Mouse (Mus musculus) kidney, adult 2 months (tissue): ENCODE data around the gene Pced1b. TPM values are rescaled to one million over a fixed set of nuclear protein-coding genes. Genes with fewer than 3 reads are reported as not detected.

Experiments used
- DNase-seq: peaks from one replicate; pipeline ENCODE4 v3.0.0; 2021
- H3K27ac ChIP-seq: fragments of 200-500 bp; 2 replicates; pipeline ENCODE4 v1.5.1; 2012; ENCODE audit warnings: low read depth, low read length, control low read depth, inconsistent platforms; ENCODE audit not compliant: insufficient read depth
- H3K27me3 ChIP-seq: fragments of 200-500 bp; replicated peaks from 2 replicates; pipeline ENCODE4 v1.6.1; 2012; ENCODE audit warnings: mild to moderate bottlenecking, moderate library complexity, low read length, inconsistent platforms; ENCODE audit not compliant: control insufficient read depth, insufficient read depth
- H3K36me3 ChIP-seq: fragments of 200-500 bp; 2 replicates; pipeline ENCODE4 v1.6.1; 2012; ENCODE audit warnings: mild to moderate bottlenecking, moderate library complexity, low read length, inconsistent platforms; ENCODE audit not compliant: control insufficient read depth, insufficient read depth
- H3K4me1 ChIP-seq: fragments of 200-500 bp; 2 replicates; pipeline ENCODE4 v1.6.1; 2011; ENCODE audit warnings: low read length; ENCODE audit not compliant: control insufficient read depth, insufficient read depth
- H3K4me3 ChIP-seq: fragments of 200-500 bp; 2 replicates; pipeline ENCODE4 v1.5.1; 2011; ENCODE audit warnings: mild to moderate bottlenecking, low read depth, low read length, control low read depth; ENCODE audit not compliant: insufficient read depth
- CTCF ChIP-seq: fragments of 200-500 bp; conservative IDR thresholded peaks from 2 replicates; pipeline ENCODE4 v1.5.1; 2011; ENCODE audit warnings: low read depth, mild to moderate bottlenecking, control low read depth, low read length, moderate library complexity, mixed read lengths; ENCODE audit not compliant: insufficient read depth, insufficient read length
- POLR2A ChIP-seq: fragments of 200-500 bp; IDR thresholded peaks from one replicate; pipeline ENCODE4 v1.6.1; 2011; ENCODE audit warnings: low read depth, low read length, control low read depth
- WGBS: fragments of 180-500 bp; shearing (Covaris S2); methylation state at CpG from one replicate; pipeline ENCODE4 v1.1.7; 2018; 5-methylcytosine and 5-hydroxymethylcytosine counted together
- polyA plus RNA-seq: library from polyadenylated mRNA; depleted of rRNA; stranded (reverse); fragments of >200 nt; gene quantifications from 2 replicates; pipeline ENCODE4 v1.2.3, GENCODE M21; 2012

The Pced1b gene
- polyA plus RNA-seq, 1 experiment = 8.2 TPM

DNA sequence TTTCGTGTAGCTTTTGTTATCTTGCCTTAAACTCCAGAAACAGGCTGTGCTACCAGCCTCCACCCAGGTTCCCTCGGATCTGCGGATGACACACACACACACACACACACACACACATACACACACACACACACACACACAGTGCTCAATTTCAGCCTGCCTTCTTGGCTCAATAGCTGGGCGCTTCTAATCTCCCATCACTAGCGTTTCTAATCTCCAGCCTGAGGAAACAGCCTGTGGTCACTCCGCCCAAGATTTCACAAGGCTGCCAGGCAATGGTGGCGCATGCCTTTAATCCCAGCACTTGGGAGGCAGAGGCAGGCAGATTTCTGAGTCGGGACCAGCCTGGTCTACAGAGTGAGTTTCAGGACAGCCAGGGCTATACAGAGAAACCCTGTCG lies 98.2 kb downstream of the Pced1b start:
- no peaks in the 10 kb centered on the region for H3K27me3 ChIP-seq
- H3K36me3 ChIP-seq = no peaks in the 10 kb centered on the region
- no peak overlapping the region for H3K27ac ChIP-seq
- WGBS = 94% methylated on average over 9 of the region's 9 CpGs
- no peaks in the 10 kb centered on the region for H3K4me1 ChIP-seq
- TF ChIP-seq CTCF = no peak
- TF ChIP-seq POLR2A = no peak
- no peak for DNase-seq
- no peak overlapping the region for H3K4me3 ChIP-seq

DNA sequence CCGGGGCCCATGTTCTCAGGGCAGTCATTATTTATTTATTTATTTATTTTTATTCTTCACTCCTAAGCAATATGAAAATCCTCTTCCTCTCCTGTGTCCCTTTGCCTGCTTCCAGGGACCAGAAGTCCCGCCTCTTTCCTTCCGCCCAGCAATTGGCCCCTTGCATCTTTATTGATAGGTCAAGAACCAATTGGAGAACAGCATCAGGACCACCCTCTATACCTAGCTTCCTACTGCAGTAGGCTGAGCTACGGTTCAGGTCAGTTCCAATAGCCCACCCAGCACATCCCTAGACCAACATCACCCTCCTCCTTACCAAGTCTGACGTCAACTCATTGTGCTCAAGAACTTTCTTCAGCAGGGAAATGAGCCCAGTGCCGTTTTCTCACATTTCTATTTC lies 99.0 kb downstream of the Pced1b start:
- 91% methylated on average over 6 of the region's 6 CpGs for WGBS
- Histone ChIP-seq H3K4me1 (peaks cover 6% of the 10 kb centered on the region; the same call in 1 of the 2 replicates), H3K36me3 (no peaks in the 10 kb centered on the region), H3K4me3 (no peak overlapping the region), H3K27ac (no peak overlapping the region), H3K27me3 (no peaks in the 10 kb centered on the region)
- TF ChIP-seq CTCF = no peak
- TF ChIP-seq POLR2A = no peak
- DNase-seq = no peak

DNA sequence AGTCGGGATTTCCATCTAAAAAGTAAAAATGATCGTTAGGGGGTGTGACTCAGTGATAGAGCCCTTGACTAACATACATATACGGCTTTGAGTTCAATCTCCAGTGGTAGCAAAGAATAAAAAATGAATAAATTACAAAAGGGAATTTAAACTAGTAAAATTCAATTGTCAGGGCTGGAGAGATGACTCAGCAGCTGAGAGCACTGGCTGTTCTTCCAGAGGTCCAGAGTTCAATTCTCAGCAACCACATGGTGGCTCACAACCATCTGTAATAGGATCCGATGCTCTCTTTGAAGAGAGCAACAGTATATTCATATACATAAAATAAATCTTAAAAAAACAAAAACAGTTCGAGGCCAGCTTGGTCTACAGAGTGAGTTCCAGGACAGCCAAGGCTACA lies 99.5 kb downstream of the Pced1b start:
- Histone ChIP-seq H3K27ac (no peak overlapping the region), H3K4me1 (peaks cover 6% of the 10 kb centered on the region; the same call in 1 of the 2 replicates), H3K36me3 (no peaks in the 10 kb centered on the region), H3K27me3 (no peaks in the 10 kb centered on the region), H3K4me3 (no peak overlapping the region)
- 76% methylated on average over 5 of the region's 5 CpGs for WGBS
- DNase-seq = peak; percentile 47
- TF ChIP-seq POLR2A (no peak), CTCF (no peak)

DNA sequence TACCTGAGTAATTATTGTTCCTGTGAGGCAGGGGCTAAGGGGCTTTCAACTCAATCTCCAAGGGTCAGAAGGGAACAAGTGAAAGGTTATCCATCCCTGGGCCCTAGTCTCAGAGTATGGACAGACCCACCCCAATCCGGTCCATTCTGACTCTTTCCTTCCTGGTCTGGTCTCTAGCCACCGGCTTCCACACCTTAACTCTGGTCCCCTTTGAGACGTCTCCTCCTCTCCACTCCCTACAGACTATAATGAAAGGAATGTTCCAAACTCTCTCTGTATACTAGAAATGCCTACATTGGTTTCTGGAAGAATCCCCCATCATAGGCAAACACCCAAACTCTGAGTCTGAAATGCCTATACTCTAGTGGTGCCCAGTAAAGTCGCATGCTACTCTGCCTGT lies 100.0 kb downstream of the Pced1b start:
- Histone ChIP-seq H3K4me1 (peaks cover 8% of the 10 kb centered on the region; the same call in 1 of the 2 replicates), H3K4me3 (no peak overlapping the region), H3K36me3 (no peaks in the 10 kb centered on the region), H3K27me3 (no peaks in the 10 kb centered on the region), H3K27ac (no peak overlapping the region)
- DNase-seq = no peak
- WGBS = 93% methylated on average over 4 of the region's 4 CpGs
- TF ChIP-seq CTCF = no peak
- TF ChIP-seq POLR2A = no peak

DNA sequence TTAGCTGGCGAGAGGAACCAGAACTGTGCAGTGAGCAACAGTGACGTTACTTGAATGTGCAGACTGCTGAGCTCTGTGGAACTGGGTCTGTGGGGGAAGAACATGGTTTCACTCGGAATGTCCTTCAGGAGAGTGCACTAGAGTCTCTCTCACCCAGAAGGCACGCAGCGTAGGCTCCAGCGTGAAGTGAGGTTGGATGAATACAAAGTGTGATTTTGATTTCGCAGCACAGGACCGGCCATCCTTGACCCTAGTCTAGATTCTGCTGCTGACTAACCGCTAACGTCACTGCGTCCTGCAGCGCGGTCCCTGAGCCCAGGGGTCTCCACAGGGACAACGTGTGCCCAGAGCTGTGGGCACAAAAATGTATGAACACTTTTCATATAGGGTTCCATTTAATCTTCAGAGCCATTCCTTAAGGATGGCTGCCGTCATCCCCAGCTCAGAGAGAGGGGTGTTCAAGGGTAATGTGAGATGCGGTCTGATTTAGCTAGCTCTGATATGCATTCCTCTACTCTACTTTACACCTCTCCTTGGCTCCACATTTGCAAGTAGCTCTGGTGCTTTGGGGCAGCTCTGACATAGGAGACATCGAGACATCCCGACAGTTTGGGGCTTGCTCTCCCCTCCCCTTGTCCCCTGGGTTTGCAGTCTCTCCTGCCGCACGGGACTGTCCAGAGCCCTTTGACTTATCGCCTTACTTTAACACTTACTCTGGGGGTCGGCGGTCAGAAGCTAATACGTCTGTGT lies 101.8 kb downstream of the Pced1b start:
- TF ChIP-seq CTCF (no peak), POLR2A (no peak)
- no peaks in the 10 kb centered on the region for H3K27me3 ChIP-seq
- H3K36me3 ChIP-seq = no peaks in the 10 kb centered on the region
- H3K4me1 ChIP-seq = peaks cover 8% of the 10 kb centered on the region; the same call in 1 of the 2 replicates
- no peak overlapping the region for H3K27ac ChIP-seq
- no peak for DNase-seq
- H3K4me3 ChIP-seq = no peak overlapping the region
- 77% methylated on average over 24 of the region's 24 CpGs for WGBS

DNA sequence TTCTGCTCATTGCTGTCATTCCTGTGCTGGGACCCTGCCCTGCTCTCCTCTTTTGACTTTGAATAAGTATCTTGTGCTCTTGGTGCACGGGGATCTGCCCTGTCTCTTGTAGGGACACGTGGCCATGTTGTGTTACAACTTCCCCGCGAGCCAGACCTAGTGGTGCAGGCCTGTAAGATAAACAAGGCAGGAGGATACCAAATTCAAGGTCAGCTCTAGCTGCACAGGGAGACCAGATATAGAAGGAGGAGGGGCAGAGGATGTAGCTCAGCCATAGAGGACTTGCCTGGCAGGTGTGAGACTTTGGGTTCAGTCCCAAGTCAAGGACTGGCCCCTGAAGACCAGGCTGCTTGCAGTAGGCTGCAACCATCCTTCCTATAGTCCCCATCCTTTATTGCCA lies 103.6 kb downstream of the Pced1b start:
- H3K27me3 ChIP-seq = no peaks in the 10 kb centered on the region
- no peaks in the 10 kb centered on the region for H3K36me3 ChIP-seq
- H3K27ac ChIP-seq = no peak overlapping the region
- H3K4me1 ChIP-seq = peaks cover 8% of the 10 kb centered on the region; the same call in 1 of the 2 replicates
- 81% methylated on average over 4 of the region's 4 CpGs for WGBS
- TF ChIP-seq CTCF = no peak
- no peak for TF ChIP-seq POLR2A
- no peak overlapping the region for H3K4me3 ChIP-seq
- no peak for DNase-seq

DNA sequence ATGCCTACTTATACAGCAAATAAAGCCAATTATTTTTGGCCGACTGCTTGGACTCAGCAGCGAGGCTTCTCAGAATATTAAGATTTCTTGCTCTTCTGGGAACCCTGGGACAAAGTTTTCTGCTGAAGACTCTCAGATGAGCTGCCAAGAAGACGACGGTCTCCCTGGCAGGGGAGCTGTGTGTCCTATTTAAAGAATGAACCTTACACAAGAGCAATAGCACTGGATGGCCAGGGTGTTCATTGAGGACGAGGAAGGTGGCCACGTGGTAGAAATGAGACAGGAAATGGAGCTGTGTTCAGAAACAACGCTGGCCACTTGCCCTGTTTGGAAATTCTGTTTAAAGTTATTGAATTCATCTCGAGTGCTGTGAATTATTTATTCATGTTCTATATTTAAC lies 104.1 kb downstream of the Pced1b start:
- peak; percentile 94 for DNase-seq
- no peaks in the 10 kb centered on the region for H3K36me3 ChIP-seq
- no peaks in the 10 kb centered on the region for H3K27me3 ChIP-seq
- no peak overlapping the region for H3K4me3 ChIP-seq
- H3K4me1 ChIP-seq = peaks cover 8% of the 10 kb centered on the region; the same call in 1 of the 2 replicates
- TF ChIP-seq POLR2A = no peak
- TF ChIP-seq CTCF = no peak
- H3K27ac ChIP-seq = no peak overlapping the region
- WGBS = 23% methylated on average over 8 of the region's 8 CpGs
